Mouse (Mus musculus): Measurements from ENCODE around the gene Csad. TPM values are rescaled to one million over a fixed set of nuclear protein-coding genes. Genes with fewer than 3 reads are reported as not detected.

Csad gene
- polyA plus RNA-seq, 1 experiment from 2014 or later: 33.3 TPM

Other genes starting within 250 kb of the Csad start
- 4.1 and 6.8 TPM in 2 replicates for gene Krt8, start 200.2 kb downstream of the Csad start, polyA plus RNA-seq (2014; fragmentation: Nextera tagmentation; extraction: Ambion mirVana)
- gene Krt18, start 176.5 kb downstream of the Csad start, polyA plus RNA-seq (2014; fragmentation: Nextera tagmentation; extraction: Ambion mirVana): 8.6 and 15.7 TPM in 2 replicates
- gene Eif4b, start 131.0 kb downstream of the Csad start, polyA plus RNA-seq (2014; fragmentation: Nextera tagmentation; extraction: Ambion mirVana): 83.6 and 93.2 TPM in 2 replicates
- gene Tns2, start 104.3 kb downstream of the Csad start, polyA plus RNA-seq (2014; fragmentation: Nextera tagmentation; extraction: Ambion mirVana): 9.9 and 10.4 TPM in 2 replicates
- gene Spryd3, start 68.5 kb downstream of the Csad start, polyA plus RNA-seq (2014; fragmentation: Nextera tagmentation; extraction: Ambion mirVana): 54.8 and 62.4 TPM in 2 replicates
- gene Igfbp6, start 60.4 kb downstream of the Csad start, polyA plus RNA-seq (2014; fragmentation: Nextera tagmentation; extraction: Ambion mirVana): 1.8 and 1.9 TPM in 2 replicates
- 0.13 TPM in 1 of 2 replicates, not detected in the other for gene Soat2, start 54.2 kb downstream of the Csad start, polyA plus RNA-seq (2014; fragmentation: Nextera tagmentation; extraction: Ambion mirVana)
- gene Zfp740, start 1.5 kb downstream of the Csad start, polyA plus RNA-seq (2014; fragmentation: Nextera tagmentation; extraction: Ambion mirVana): 45.4 and 47.1 TPM in 2 replicates
- gene Itgb7, start 27.2 kb upstream of the Csad start, polyA plus RNA-seq (2014; fragmentation: Nextera tagmentation; extraction: Ambion mirVana): 0.22 and 1.1 TPM in 2 replicates
- gene Rarg, start 52.8 kb upstream of the Csad start, polyA plus RNA-seq (2014; fragmentation: Nextera tagmentation; extraction: Ambion mirVana): 6.2 and 6.7 TPM in 2 replicates
- not detected in 2 replicates for gene Gm9918, start 65.8 kb upstream of the Csad start, polyA plus RNA-seq (2014; fragmentation: Nextera tagmentation; extraction: Ambion mirVana)
- 60.6 and 61.8 TPM in 2 replicates for gene Mfsd5, start 74.7 kb upstream of the Csad start, polyA plus RNA-seq (2014; fragmentation: Nextera tagmentation; extraction: Ambion mirVana)
- 6.8 and 7.0 TPM in 2 replicates for gene Espl1, start 91.5 kb upstream of the Csad start, polyA plus RNA-seq (2014; fragmentation: Nextera tagmentation; extraction: Ambion mirVana)
- 518 and 626 TPM in 2 replicates for gene Pfdn5, start 121.4 kb upstream of the Csad start, polyA plus RNA-seq (2014; fragmentation: Nextera tagmentation; extraction: Ambion mirVana)
- gene Myg1, start 127.0 kb upstream of the Csad start, polyA plus RNA-seq (2014; fragmentation: Nextera tagmentation; extraction: Ambion mirVana): 77.4 and 78.4 TPM in 2 replicates
- 30.7 and 33.8 TPM in 2 replicates for gene Aaas, start 146.0 kb upstream of the Csad start, polyA plus RNA-seq (2014; fragmentation: Nextera tagmentation; extraction: Ambion mirVana)
- 0.64 and 0.82 TPM in 2 replicates for gene Sp7, start 162.5 kb upstream of the Csad start, polyA plus RNA-seq (2014; fragmentation: Nextera tagmentation; extraction: Ambion mirVana)
- 5.3 and 6.2 TPM in 2 replicates for gene Sp1, start 201.4 kb upstream of the Csad start, polyA plus RNA-seq (2014; fragmentation: Nextera tagmentation; extraction: Ambion mirVana)
- gene Amhr2, start 240.6 kb upstream of the Csad start, polyA plus RNA-seq (2014; fragmentation: Nextera tagmentation; extraction: Ambion mirVana): 0.13 and 0.39 TPM in 2 replicates